Mouse (Mus musculus) kidney, adult 2 months (tissue): ENCODE measurements around the gene Gm21983.
A peak's percentile ranks its signal among the peaks of the same experiment; 100 is the strongest.

Experiments used
- CTCF ChIP-seq: fragments of 200-500 bp; conservative IDR thresholded peaks from 2 replicates; pipeline ENCODE4 v1.5.1; 2011; ENCODE audit warnings: low read depth, mild to moderate bottlenecking, control low read depth, low read length, moderate library complexity, mixed read lengths; ENCODE audit not compliant: insufficient read depth, insufficient read length
- POLR2A ChIP-seq: fragments of 200-500 bp; IDR thresholded peaks from one replicate; pipeline ENCODE4 v1.6.1; 2011; ENCODE audit warnings: low read depth, low read length, control low read depth

DNA sequence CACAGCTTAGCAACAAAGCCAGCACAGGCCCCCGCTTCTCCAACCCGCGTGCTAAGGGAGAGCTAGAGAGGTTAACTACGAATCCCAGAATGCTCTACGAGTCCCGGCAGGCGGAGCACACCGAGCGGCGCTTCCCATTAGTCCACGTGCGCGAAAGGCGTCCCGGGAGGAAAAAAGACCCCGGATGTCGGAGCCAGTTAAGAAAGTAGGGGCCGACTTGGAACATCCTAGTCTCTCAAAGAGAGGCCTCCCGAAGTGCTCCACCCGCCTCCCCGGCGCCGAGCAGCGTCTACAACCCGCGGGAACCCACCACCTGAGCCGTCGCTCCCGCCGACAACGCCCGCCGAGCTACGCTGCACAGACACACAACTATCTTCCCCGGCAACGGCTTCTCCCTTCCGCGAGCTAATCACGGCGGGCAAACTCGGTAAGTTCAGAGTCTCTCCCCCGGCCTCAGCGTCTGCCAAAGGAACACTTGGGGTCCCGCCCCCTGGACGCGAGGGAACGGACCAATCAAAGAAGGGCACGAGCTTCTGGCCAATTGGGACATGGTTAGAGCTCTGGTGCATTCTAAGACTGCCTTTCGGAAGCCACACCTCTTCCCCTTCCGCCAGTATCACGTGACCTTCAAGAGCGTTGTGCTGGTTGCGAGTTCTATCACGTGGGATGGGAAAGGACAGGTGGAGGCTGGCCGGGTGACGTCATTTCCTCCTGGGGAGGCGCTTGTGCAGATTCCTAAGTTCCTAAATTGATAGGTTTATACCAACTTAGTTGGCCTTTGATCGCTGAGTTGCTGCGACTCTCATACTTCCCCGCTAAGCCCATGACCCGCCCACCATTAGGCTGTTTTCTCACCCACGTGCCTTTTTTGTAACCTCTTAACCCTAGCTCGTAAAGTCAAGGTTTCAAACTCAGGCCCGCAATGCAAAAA is 15.1 kb upstream of the Gm21983 start, which contains the start of the genes BC024978 and Snrpa:
- no peak for TF ChIP-seq CTCF
- peak; percentile 49 for TF ChIP-seq POLR2A
